Mouse (Mus musculus): ENCODE measurements around the gene Commd9.

Commd9 gene

GRCm38 (mm10) chr2:101909326-101910080, 23.5 kb downstream of the Commd9 start:
- no peak for DNase-seq

- DNase-seq = no peak
Observed at GRCm38 (mm10) chr2:101918518-101918917, 32.5 kb downstream of the Commd9 start.

DNA sequence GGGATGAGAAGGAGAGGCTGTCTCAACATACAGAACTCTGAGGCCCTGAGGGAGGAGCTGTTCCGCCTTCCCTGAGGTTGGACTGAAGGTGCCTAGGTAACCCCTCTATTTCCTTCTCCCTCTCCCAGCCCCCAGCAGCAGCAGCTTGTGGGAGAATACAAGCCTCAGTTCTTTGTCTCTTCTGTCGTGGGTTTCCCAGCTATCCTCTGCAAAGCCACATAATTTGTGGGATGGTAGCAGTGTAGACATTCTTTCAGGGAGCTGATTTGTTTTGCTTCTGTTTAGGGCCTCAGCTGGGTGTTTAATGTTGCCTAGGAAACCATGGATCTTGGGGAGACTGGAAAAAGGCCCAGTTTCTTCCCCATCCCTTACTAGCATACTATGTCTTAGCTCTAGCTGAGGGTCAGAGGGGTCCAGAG, 34.1 kb downstream of the Commd9 start:
- DNase-seq = no peak

- no peak for DNase-seq
Observed at GRCm38 (mm10) chr2:101922302-101922701, 36.3 kb downstream of the Commd9 start.

DNA sequence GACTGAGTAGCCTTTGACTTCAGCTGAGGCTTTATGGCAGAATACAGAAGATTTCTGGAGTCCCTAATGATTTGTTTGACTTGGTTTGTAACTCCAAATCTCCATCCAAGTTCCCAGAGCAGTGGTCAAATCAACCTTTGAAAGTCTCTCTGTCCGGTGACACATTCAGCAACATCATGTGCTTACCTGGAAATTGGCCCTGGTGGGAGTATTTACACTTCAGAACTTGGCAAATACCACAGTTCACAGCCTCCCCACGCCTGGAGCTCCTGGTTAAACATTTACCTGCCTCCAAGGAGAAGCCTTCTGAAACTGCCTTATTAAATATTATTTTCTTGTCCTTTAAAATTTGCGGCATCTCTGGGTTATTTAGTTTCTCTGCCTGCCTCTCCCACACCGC, 37.1 kb downstream of the Commd9 start:
- DNase-seq = peak; percentile 80 to 88

- DNase-seq = no peak
Observed at GRCm38 (mm10) chr2:101925183-101925582, 39.1 kb downstream of the Commd9 start.

DNA sequence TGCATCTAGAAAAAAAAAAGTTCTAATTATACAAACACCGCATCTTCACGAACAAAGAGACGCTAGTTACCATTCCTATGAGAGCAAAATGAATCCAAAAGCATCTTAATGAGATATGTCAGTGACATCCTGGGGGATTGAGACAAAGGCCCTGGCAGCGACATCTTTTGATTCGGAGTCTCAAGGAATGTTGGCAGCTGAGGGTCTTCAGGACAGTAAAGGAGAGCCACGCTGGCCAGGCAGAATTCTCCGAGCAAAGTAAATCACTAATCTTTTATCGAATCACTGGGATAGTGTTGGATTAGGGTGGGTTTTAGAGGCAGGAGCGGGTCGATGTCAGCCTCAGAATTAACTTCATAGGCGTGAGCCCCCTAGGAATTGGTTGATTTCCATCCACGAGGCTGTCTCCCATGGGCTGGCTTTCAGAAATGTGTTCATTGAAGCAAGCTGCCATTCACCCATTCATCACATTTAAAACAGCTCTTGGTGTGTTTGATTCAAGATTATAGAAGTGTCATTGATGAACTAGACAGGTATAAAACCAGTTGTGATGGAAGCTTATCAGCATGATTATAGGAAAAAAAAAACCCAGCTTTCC, 39.6 kb downstream of the Commd9 start:
- DNase-seq = no peak

GRCm38 (mm10) chr2:101932169-101932936, 46.3 kb downstream of the Commd9 start:
- DNase-seq = peak; percentile 28 to 33

- DNase-seq = no peak
Observed at GRCm38 (mm10) chr2:101933301-101933700, 47.3 kb downstream of the Commd9 start.

GRCm38 (mm10) chr2:101935006-101935405, 49.0 kb downstream of the Commd9 start:
- DNase-seq = no peak

GRCm38 (mm10) chr2:101950716-101951520, 64.9 kb downstream of the Commd9 start:
- DNase-seq = no peak

All from kidney, postnatal 36 days (tissue).